Mouse (Mus musculus) brain, adult 10 weeks (tissue): ENCODE data around the gene Olfr62. TPM values are rescaled to one million over a fixed set of nuclear protein-coding genes. Genes with fewer than 3 reads are reported as not detected.

Experiments used
- polyA plus RNA-seq: library from polyadenylated mRNA; stranded (reverse); fragments of 350-450 nt; fragmentation: Illumina TruSeq; extraction: RNeasy Lipid Tissue Mini Kit (QIAGEN cat#74804); gene quantifications from one replicate; pipeline ENCODE4 v1.2.3, GENCODE M21; 2015; ENCODE audit warnings: low read depth, low replicate concordance

The Olfr62 gene
- polyA plus RNA-seq = not detected

DNA sequence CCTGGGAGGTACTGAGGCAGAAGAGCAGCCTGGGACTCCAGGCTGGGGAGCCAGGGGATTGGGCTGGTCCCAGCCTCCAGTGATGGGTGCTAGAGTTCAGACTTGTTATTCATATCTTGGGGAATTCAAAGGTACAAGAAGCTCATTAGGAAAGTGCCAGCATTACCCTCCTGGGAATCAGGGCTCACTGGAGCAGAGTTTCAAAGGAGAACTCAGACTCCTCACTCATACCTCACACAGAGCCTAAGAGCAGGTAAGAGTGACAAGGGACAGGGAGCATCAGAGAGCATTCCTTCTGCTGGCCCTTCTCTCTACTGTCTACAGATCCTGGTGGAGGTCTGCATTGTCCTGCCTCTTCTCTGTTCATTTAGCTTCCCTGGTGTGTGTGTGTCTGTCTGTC is at the start of gene Olfr62:
TSS of gene Olfr62 (plus strand) at position 301 of the 400 bp plus-strand sequence.

DNA sequence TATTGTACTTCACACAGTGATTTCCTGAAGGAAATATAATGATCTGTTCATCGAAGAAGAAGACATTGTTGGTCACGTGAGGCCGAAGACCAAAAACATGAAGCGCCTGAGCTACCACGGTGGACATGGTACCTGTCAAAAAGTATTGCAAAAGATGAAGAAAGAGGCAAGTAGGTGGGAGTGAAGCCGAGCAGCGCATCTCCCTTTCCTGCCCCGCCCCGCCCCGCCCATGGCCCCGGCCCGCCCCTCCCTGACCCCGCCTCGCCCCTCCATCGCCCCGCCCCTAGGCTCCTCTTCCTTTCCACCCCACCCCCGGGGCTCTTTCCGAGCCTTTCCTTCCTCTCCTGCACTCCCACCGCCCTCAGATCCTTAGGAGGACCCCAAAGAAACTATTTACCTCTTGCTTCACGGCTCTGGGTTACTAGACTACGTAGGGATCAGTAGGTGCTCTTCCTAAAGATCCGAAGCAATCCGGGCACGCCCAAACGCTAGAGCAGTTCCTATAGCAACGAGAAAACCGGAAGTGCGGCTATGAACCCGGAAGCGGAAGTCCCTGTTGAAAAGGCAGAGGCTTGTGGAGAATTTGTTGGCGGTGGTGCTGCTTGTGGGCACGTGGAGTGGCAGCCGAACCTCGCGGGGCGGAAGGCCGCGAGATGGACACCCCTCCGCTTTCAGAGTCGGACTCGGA is 38.3 kb upstream of the Olfr62 start, which contains the start of the genes Cfap57 and Ebna1bp2:
TSS of gene Cfap57 (minus strand) at position 499 of the 688 bp plus-strand sequence.
TSS of gene Ebna1bp2 (plus strand) at position 521 of the 688 bp plus-strand sequence.

DNA sequence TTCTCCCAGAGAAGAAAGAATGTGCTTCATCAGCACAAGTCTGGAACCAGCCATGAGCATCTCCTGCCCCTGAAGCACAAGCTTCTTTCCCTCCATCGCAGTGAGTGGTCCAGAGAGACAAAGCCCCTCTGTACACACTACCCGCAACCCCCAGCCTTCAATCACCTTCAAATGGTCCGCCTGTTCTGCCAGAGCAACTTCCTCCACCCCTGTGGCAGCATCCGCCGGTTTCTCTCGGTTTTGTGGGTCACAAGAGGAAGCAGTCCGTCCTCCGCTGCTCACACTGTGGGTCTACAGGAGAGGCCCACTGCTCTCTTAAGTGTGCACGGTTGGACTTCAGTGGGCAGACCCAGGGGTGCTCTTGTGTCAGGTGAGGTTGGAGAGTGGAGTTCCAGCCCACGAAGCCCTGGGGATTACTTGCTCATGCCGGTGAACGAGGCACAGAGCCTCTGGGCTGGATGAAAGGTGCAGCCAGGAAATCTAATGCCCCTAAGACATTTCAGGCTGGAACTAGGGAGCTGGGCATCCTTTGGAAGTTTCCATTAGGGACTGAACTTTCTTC is 33.7 kb downstream of the Olfr62 start, which contains the start of gene Olfr1342:
TSS of gene Olfr1342 (minus strand) at position 345 of the 562 bp plus-strand sequence.

DNA sequence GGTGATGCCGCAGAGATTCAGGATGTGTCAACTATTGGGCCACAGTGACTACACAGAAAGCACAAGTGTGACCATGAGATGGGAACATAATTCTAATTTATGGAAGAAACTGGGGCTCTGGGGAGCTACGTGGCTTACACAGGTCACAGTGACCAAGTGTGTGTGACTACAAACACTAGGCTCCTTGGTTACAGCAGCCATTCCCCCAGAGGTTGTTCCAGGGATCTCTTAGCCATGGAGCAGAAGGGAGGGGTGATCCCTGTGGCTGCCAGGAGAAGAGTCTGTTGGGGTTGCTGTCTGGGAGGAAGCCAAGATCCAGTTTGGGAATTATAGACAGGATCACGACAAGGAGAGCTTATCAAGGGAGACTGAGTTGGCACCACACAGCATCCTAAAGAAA is 44.5 kb downstream of the Olfr62 start, which contains the start of gene Olfr1341:
TSS of gene Olfr1341 (plus strand) at position 301 of the 400 bp plus-strand sequence.

Other genes with a start within 250 kb of the Olfr62 start
- 19.7 TPM for gene Szt2, start 249.7 kb upstream of the Olfr62 start, polyA plus RNA-seq
- gene Med8, start 249.6 kb upstream of the Olfr62 start, polyA plus RNA-seq = 53.8 TPM
- gene Elovl1, start 230.9 kb upstream of the Olfr62 start, polyA plus RNA-seq = 28.2 TPM
- gene Cdc20, start 221.6 kb upstream of the Olfr62 start, polyA plus RNA-seq = 2.2 TPM
- 0.62 TPM for gene Mpl, start 201.4 kb upstream of the Olfr62 start, polyA plus RNA-seq
- 7.1 TPM for gene Tie1, start 168.9 kb upstream of the Olfr62 start, polyA plus RNA-seq
- not detected for gene 2610528J11Rik, start 132.0 kb upstream of the Olfr62 start, polyA plus RNA-seq
- 15.7 TPM for gene Tmem125, start 114.9 kb upstream of the Olfr62 start, polyA plus RNA-seq
- 0.67 TPM for gene Cfap57, start 38.2 kb upstream of the Olfr62 start, polyA plus RNA-seq
- 60.0 TPM for gene Ebna1bp2, start 38.2 kb upstream of the Olfr62 start, polyA plus RNA-seq
- gene Olfr1342, start 33.8 kb downstream of the Olfr62 start, polyA plus RNA-seq = not detected
- gene Olfr1341, start 44.6 kb downstream of the Olfr62 start, polyA plus RNA-seq = not detected
- not detected for gene Olfr1340, start 61.2 kb downstream of the Olfr62 start, polyA plus RNA-seq
- not detected for gene Olfr1339, start 73.2 kb downstream of the Olfr62 start, polyA plus RNA-seq
- gene Olfr1338, start 99.8 kb downstream of the Olfr62 start, polyA plus RNA-seq = not detected
- gene Olfr1337, start 123.6 kb downstream of the Olfr62 start, polyA plus RNA-seq = not detected
- not detected for gene Olfr1335, start 151.0 kb downstream of the Olfr62 start, polyA plus RNA-seq
- gene Olfr1333, start 177.3 kb downstream of the Olfr62 start, polyA plus RNA-seq = not detected
- gene Olfr1331, start 205.7 kb downstream of the Olfr62 start, polyA plus RNA-seq = not detected
- not detected for gene Olfr1330, start 229.6 kb downstream of the Olfr62 start, polyA plus RNA-seq